Mouse (Mus musculus) kidney, adult 2 months (tissue): ENCODE results near the gene Cacna1i. TPM values are rescaled to one million over a fixed set of nuclear protein-coding genes. Genes with fewer than 3 reads are reported as not detected.

ENCODE experiments used
- DNase-seq: peaks from one replicate; pipeline ENCODE4 v3.0.0; 2021
- H3K27ac ChIP-seq: fragments of 200-500 bp; 2 replicates; pipeline ENCODE4 v1.5.1; 2012; ENCODE audit warnings: low read depth, low read length, control low read depth, inconsistent platforms; ENCODE audit not compliant: insufficient read depth
- H3K27me3 ChIP-seq: fragments of 200-500 bp; replicated peaks from 2 replicates; pipeline ENCODE4 v1.6.1; 2012; ENCODE audit warnings: mild to moderate bottlenecking, moderate library complexity, low read length, inconsistent platforms; ENCODE audit not compliant: control insufficient read depth, insufficient read depth
- H3K36me3 ChIP-seq: fragments of 200-500 bp; 2 replicates; pipeline ENCODE4 v1.6.1; 2012; ENCODE audit warnings: mild to moderate bottlenecking, moderate library complexity, low read length, inconsistent platforms; ENCODE audit not compliant: control insufficient read depth, insufficient read depth
- H3K4me1 ChIP-seq: fragments of 200-500 bp; 2 replicates; pipeline ENCODE4 v1.6.1; 2011; ENCODE audit warnings: low read length; ENCODE audit not compliant: control insufficient read depth, insufficient read depth
- H3K4me3 ChIP-seq: fragments of 200-500 bp; 2 replicates; pipeline ENCODE4 v1.5.1; 2011; ENCODE audit warnings: mild to moderate bottlenecking, low read depth, low read length, control low read depth; ENCODE audit not compliant: insufficient read depth
- CTCF ChIP-seq: fragments of 200-500 bp; conservative IDR thresholded peaks from 2 replicates; pipeline ENCODE4 v1.5.1; 2011; ENCODE audit warnings: low read depth, mild to moderate bottlenecking, control low read depth, low read length, moderate library complexity, mixed read lengths; ENCODE audit not compliant: insufficient read depth, insufficient read length
- POLR2A ChIP-seq: fragments of 200-500 bp; IDR thresholded peaks from one replicate; pipeline ENCODE4 v1.6.1; 2011; ENCODE audit warnings: low read depth, low read length, control low read depth
- WGBS: fragments of 180-500 bp; shearing (Covaris S2); methylation state at CpG from one replicate; pipeline ENCODE4 v1.1.7; 2018; 5-methylcytosine and 5-hydroxymethylcytosine counted together
- polyA plus RNA-seq: library from polyadenylated mRNA; depleted of rRNA; stranded (reverse); fragments of >200 nt; gene quantifications from 2 replicates; pipeline ENCODE4 v1.2.3, GENCODE M21; 2012; rRNA removed

Cacna1i gene
- polyA plus RNA-seq, 1 experiment = 0.89 TPM

DNA sequence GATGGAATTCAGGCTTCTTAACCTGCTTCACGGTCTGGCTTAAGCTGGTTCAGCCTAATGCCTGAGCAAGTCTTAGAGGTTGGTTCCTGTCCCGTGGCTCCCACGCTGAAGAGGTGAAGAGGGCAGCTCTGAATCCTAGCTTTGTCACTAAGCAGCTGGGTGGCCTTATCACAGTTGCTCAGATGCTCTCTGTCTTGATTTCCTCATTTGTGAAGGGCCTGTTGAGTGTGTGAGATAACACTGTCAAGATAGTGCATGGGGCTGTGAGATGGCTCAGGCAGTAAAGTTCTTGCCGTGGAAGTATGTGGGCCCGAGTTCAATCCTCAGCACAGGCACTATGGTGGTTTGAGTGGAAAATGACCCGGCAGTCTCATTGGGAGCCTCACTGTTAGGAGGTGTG is 153.2 kb downstream of the Cacna1i start:
- no peak for DNase-seq
- H3K4me1 ChIP-seq = peaks cover 5% of the 10 kb centered on the region; the same call in 1 of the 2 replicates
- H3K4me3 ChIP-seq = no peak overlapping the region
- no peaks in the 10 kb centered on the region for H3K27me3 ChIP-seq
- no peak overlapping the region for H3K27ac ChIP-seq
- 74% methylated on average over 6 of the region's 6 CpGs for WGBS
- TF ChIP-seq CTCF (no peak), POLR2A (no peak)
- no peaks in the 10 kb centered on the region for H3K36me3 ChIP-seq

DNA sequence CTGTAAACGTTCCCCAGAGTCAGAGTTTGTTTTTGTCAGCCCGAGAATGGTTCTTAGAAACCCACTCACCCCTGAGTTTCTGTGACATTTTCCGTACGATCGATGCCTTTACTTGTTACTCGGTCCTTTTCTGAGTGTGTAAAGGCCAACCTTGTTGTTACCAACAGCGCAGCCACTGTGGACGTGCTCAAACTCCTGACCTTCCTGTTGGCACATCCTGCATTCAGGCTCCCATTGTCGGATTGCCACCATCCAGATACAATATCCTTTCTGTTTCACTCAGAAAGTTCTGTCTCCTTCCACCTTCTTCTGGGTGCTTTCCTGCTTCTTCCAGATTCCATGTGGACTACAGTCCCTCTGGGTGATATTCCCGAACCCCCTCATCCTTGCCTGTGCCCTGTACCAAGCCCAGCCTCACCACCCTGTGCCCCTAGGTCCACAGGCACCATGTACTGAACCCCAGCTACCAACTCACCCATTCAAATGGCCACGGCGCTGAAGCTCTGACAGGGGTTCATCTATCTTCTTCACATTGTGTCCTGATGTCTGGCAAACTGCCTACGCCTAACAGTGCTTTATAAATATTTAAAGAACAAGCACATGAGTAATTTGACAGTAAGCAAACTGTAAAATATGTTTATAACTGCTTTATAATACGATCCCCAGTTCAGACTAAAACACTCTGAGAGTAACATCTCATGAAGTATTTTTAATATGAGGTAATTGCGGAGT is 159.1 kb downstream of the Cacna1i start:
- no peak for DNase-seq
- H3K4me3 ChIP-seq = no peak overlapping the region
- no peaks in the 10 kb centered on the region for H3K4me1 ChIP-seq
- no peak for TF ChIP-seq CTCF
- TF ChIP-seq POLR2A = no peak
- H3K27me3 ChIP-seq = no peaks in the 10 kb centered on the region
- no peak overlapping the region for H3K27ac ChIP-seq
- 71% methylated on average over 15 of the region's 15 CpGs for WGBS
- H3K36me3 ChIP-seq = no peaks in the 10 kb centered on the region

Other genes starting within 250 kb of the Cacna1i start
- gene Syngr1, start 195.9 kb upstream of the Cacna1i start, polyA plus RNA-seq = 94.8 and 106 TPM in 2 replicates
- gene Rpl3, start 195.4 kb upstream of the Cacna1i start, polyA plus RNA-seq = 511 and 689 TPM in 2 replicates
- gene Tab1, start 154.1 kb upstream of the Cacna1i start, polyA plus RNA-seq = 26.7 and 28.5 TPM in 2 replicates
- 70.5 and 77.1 TPM in 2 replicates for gene Mgat3, start 113.5 kb upstream of the Cacna1i start, polyA plus RNA-seq
- 16.3 and 16.9 TPM in 2 replicates for gene Mief1, start 53.2 kb upstream of the Cacna1i start, polyA plus RNA-seq
- not detected in 2 replicates for gene AC140267.1, start 51.4 kb upstream of the Cacna1i start, polyA plus RNA-seq
- gene Atf4, start 32.1 kb upstream of the Cacna1i start, polyA plus RNA-seq = 92.3 and 126 TPM in 2 replicates
- gene Rps19bp1, start 22.9 kb upstream of the Cacna1i start, polyA plus RNA-seq = 25.8 and 29.9 TPM in 2 replicates